Mouse (Mus musculus): ENCODE measurements around the gene Gm11060. TPM values are rescaled to one million over a fixed set of nuclear protein-coding genes. Genes with fewer than 3 reads are reported as not detected.

Gene Gm11060
- polyA plus RNA-seq, 1 experiment, result not detected

GRCm38 (mm10) chr2:105082256-105082790 lies 9.5 kb upstream of the Gm11060 start:
- H3K27ac ChIP-seq (ENCODE audit: insufficient read depth, low read depth, low read length), result no peak overlapping the region
- TF ChIP-seq POLR2A (IDR thresholded peaks at IDR 0.05; ENCODE audit: borderline replicate concordance, low read depth, low read length) (no peak), CTCF (IDR thresholded peaks at IDR 0.05; ENCODE audit: low read depth, low read length) (no peak)
- H3K4me1 ChIP-seq (ENCODE audit: control insufficient read depth, insufficient read depth, low read length), result no peaks in the 10 kb centered on the region
- H3K4me3 ChIP-seq (ENCODE audit: insufficient read depth, low read length), result no peak overlapping the region

GRCm38 (mm10) chr2:105084035-105084434 lies 7.8 kb upstream of the Gm11060 start:
- H3K4me1 ChIP-seq (ENCODE audit: control insufficient read depth, insufficient read depth, low read length), result no peaks in the 10 kb centered on the region
- TF ChIP-seq CTCF (IDR thresholded peaks at IDR 0.05; ENCODE audit: low read depth, low read length), result no peak
- TF ChIP-seq POLR2A (IDR thresholded peaks at IDR 0.05; ENCODE audit: borderline replicate concordance, low read depth, low read length), result no peak
- no peak overlapping the region for H3K4me3 ChIP-seq (ENCODE audit: insufficient read depth, low read length)
- H3K27ac ChIP-seq (ENCODE audit: insufficient read depth, low read depth, low read length), result no peak overlapping the region

GRCm38 (mm10) chr2:105086081-105086480 lies 5.7 kb upstream of the Gm11060 start:
- H3K4me3 ChIP-seq (ENCODE audit: insufficient read depth, low read length), result no peak overlapping the region
- H3K4me1 ChIP-seq (ENCODE audit: control insufficient read depth, insufficient read depth, low read length), result no peaks in the 10 kb centered on the region
- no peak for TF ChIP-seq CTCF (IDR thresholded peaks at IDR 0.05; ENCODE audit: low read depth, low read length)
- TF ChIP-seq POLR2A (IDR thresholded peaks at IDR 0.05; ENCODE audit: borderline replicate concordance, low read depth, low read length), result no peak
- no peak overlapping the region for H3K27ac ChIP-seq (ENCODE audit: insufficient read depth, low read depth, low read length)

GRCm38 (mm10) chr2:105088005-105088404 lies 3.8 kb upstream of the Gm11060 start:
- no peak overlapping the region for H3K4me3 ChIP-seq (ENCODE audit: insufficient read depth, low read length)

GRCm38 (mm10) chr2:105089083-105089482 lies 2.7 kb upstream of the Gm11060 start:
- Histone ChIP-seq H3K4me1 (ENCODE audit: control insufficient read depth, insufficient read depth, low read length) (no peaks in the 10 kb centered on the region), H3K4me3 (ENCODE audit: insufficient read depth, low read length) (no peak overlapping the region), H3K27ac (ENCODE audit: insufficient read depth, low read depth, low read length) (no peak overlapping the region)
- no peak for TF ChIP-seq POLR2A (IDR thresholded peaks at IDR 0.05; ENCODE audit: borderline replicate concordance, low read depth, low read length)
- TF ChIP-seq CTCF (IDR thresholded peaks at IDR 0.05; ENCODE audit: low read depth, low read length), result no peak

More at GRCm38 (mm10) chr2:105088005-105088404, 3.8 kb upstream of the Gm11060 start:
- H3K27ac ChIP-seq (ENCODE audit: insufficient read depth, low read depth, low read length), result no peak overlapping the region
- no peaks in the 10 kb centered on the region for H3K4me1 ChIP-seq (ENCODE audit: control insufficient read depth, insufficient read depth, low read length)
- no peak for TF ChIP-seq CTCF (IDR thresholded peaks at IDR 0.05; ENCODE audit: low read depth, low read length)
- no peak for TF ChIP-seq POLR2A (IDR thresholded peaks at IDR 0.05; ENCODE audit: borderline replicate concordance, low read depth, low read length)

- no peaks in the 10 kb centered on the region for H3K4me1 ChIP-seq (ENCODE audit: control insufficient read depth, insufficient read depth, low read length)
- TF ChIP-seq CTCF (IDR thresholded peaks at IDR 0.05; ENCODE audit: low read depth, low read length) (no peak), POLR2A (IDR thresholded peaks at IDR 0.05; ENCODE audit: borderline replicate concordance, low read depth, low read length) (no peak)
- H3K27ac ChIP-seq (ENCODE audit: insufficient read depth, low read depth, low read length), result no peak overlapping the region
- no peak overlapping the region for H3K4me3 ChIP-seq (ENCODE audit: insufficient read depth, low read length)
These were observed 2.0 kb upstream of the Gm11060 start for GRCm38 (mm10) chr2:105089581-105090508.

GRCm38 (mm10) chr2:105090991-105091390 lies 827 bp upstream of the Gm11060 start:
- H3K4me1 ChIP-seq (ENCODE audit: control insufficient read depth, insufficient read depth, low read length), result no peaks in the 10 kb centered on the region
- no peak overlapping the region for H3K4me3 ChIP-seq (ENCODE audit: insufficient read depth, low read length)
- H3K27ac ChIP-seq (ENCODE audit: insufficient read depth, low read depth, low read length), result no peak overlapping the region
- TF ChIP-seq CTCF (IDR thresholded peaks at IDR 0.05; ENCODE audit: low read depth, low read length) (no peak), POLR2A (IDR thresholded peaks at IDR 0.05; ENCODE audit: borderline replicate concordance, low read depth, low read length) (no peak)

GRCm38 (mm10) chr2:105097294-105097953 lies 5.6 kb downstream of the Gm11060 start:
- TF ChIP-seq CTCF (IDR thresholded peaks at IDR 0.05; ENCODE audit: low read depth, low read length) (no peak), POLR2A (IDR thresholded peaks at IDR 0.05; ENCODE audit: borderline replicate concordance, low read depth, low read length) (no peak)
- no peaks in the 10 kb centered on the region for H3K4me1 ChIP-seq (ENCODE audit: control insufficient read depth, insufficient read depth, low read length)
- H3K27ac ChIP-seq (ENCODE audit: insufficient read depth, low read depth, low read length), result no peak overlapping the region
- no peak overlapping the region for H3K4me3 ChIP-seq (ENCODE audit: insufficient read depth, low read length)

GRCm38 (mm10) chr2:105099410-105099809 lies 7.6 kb downstream of the Gm11060 start:
- no peak overlapping the region for H3K4me3 ChIP-seq (ENCODE audit: insufficient read depth, low read length)
- no peaks in the 10 kb centered on the region for H3K4me1 ChIP-seq (ENCODE audit: control insufficient read depth, insufficient read depth, low read length)
- no peak overlapping the region for H3K27ac ChIP-seq (ENCODE audit: insufficient read depth, low read depth, low read length)
- no peak for TF ChIP-seq CTCF (IDR thresholded peaks at IDR 0.05; ENCODE audit: low read depth, low read length)
- no peak for TF ChIP-seq POLR2A (IDR thresholded peaks at IDR 0.05; ENCODE audit: borderline replicate concordance, low read depth, low read length)

Data from bone marrow macrophage, adult 2 months (primary cell).